Mouse (Mus musculus) heart, postnatal 36 days (tissue): ENCODE data around the gene Gk2. TPM values are rescaled to one million over a fixed set of nuclear protein-coding genes. Genes with fewer than 3 reads are reported as not detected.

ENCODE experiments used
- total RNA-seq, 2 experiments: library from RNA; stranded (reverse); gene quantifications; 2 replicates each; pipeline ENCODE4 v1.2.3; 2021

Gene Gk2
- total RNA-seq, 2 experiments from 2014 or later, result not detected

Other genes with a start within 250 kb of the Gk2 start
- not detected for gene Naa11, start 64.6 kb downstream of the Gk2 start, total RNA-seq